8 mouse cellular contexts compared by ENCODE assay signal in genomic region chr1:165642780-165643311, GRCm38 (mm10). TPM values are rescaled to one million over a fixed set of nuclear protein-coding genes. Genes with fewer than 3 reads are reported as not detected.
A peak's percentile ranks its signal among the peaks of the same experiment; 100 is the strongest.
DNase-seq lines count a peak whose midpoint lies in the region; ATAC-seq and TF ChIP-seq lines count a peak whose summit lies in the region.

No protein-coding gene starts in this region.

- H3K27ac ChIP-seq in embryonic facial prominence, embryonic 10.5 days (replicated peaks): peak overlapping the region; percentile 99
- peak overlapping the region; percentile 92 for H3K27ac ChIP-seq in heart, embryonic 11.5 days (ENCODE audit: low read depth, low read length)
- H3K27ac ChIP-seq in kidney, embryonic 16.5 days (ENCODE audit: low read length): peak overlapping the region; percentile 97
- peak overlapping the region; percentile 78 for H3K27ac ChIP-seq in liver, embryonic 16.5 days (ENCODE audit: low read length)
- H3K27ac ChIP-seq in olfactory bulb, adult 2 months (ENCODE audit: insufficient read depth, low read depth, low read length): peak overlapping the region; percentile 82

- H3K4me2 ChIP-seq in heart, embryonic 11.5 days: peak overlapping the region; percentile 82
- peak overlapping the region; percentile 76 for H3K4me2 ChIP-seq in kidney, embryonic 16.5 days (replicated peaks; ENCODE audit: low read depth, low read length)
- H3K4me2 ChIP-seq in liver, embryonic 16.5 days (ENCODE audit: low read depth, low read length): peak overlapping the region; percentile 91

- no peaks in the 10 kb centered on the region for H3K36me3 ChIP-seq in embryonic facial prominence, embryonic 10.5 days (replicated peaks)
- no peaks in the 10 kb centered on the region for H3K36me3 ChIP-seq in heart, embryonic 11.5 days (ENCODE audit: control insufficient read depth, insufficient read depth, low read length)
- H3K36me3 ChIP-seq in kidney, embryonic 16.5 days (ENCODE audit: insufficient read depth, low read length): no peaks in the 10 kb centered on the region
- H3K36me3 ChIP-seq in liver, embryonic 16.5 days (ENCODE audit: control insufficient read depth, insufficient read depth): no peaks in the 10 kb centered on the region

- TF ChIP-seq CTCF in olfactory bulb, adult 2 months (IDR thresholded peaks at IDR 0.05; ENCODE audit: insufficient read depth, low read depth, low read length): no peak

- H3K9me3 ChIP-seq in embryonic facial prominence, embryonic 10.5 days: no peaks in the 10 kb centered on the region
- no peaks in the 10 kb centered on the region for H3K9me3 ChIP-seq in heart, embryonic 11.5 days (replicated peaks; ENCODE audit: control insufficient read depth, low read length)
- H3K9me3 ChIP-seq in kidney, embryonic 16.5 days (ENCODE audit: low read length): no peaks in the 10 kb centered on the region
- no peaks in the 10 kb centered on the region for H3K9me3 ChIP-seq in liver, embryonic 16.5 days (replicated peaks; ENCODE audit: control insufficient read depth, low read length)

- H3K4me3 ChIP-seq in embryonic facial prominence, embryonic 10.5 days: peak overlapping the region; percentile 86
- H3K4me3 ChIP-seq in heart, embryonic 11.5 days (ENCODE audit: low read depth, low read length): peak overlapping the region; percentile 82
- peak overlapping the region; percentile 92 for H3K4me3 ChIP-seq in kidney, embryonic 16.5 days (ENCODE audit: low read length)
- peak overlapping the region; percentile 92 for H3K4me3 ChIP-seq in liver, embryonic 16.5 days (ENCODE audit: low read depth, low read length)
- H3K4me3 ChIP-seq in olfactory bulb, adult 2 months (ENCODE audit: insufficient read depth, low read depth, low read length): peak overlapping the region; percentile 95

- peaks cover 7% of the 10 kb centered on the region for H3K4me1 ChIP-seq in embryonic facial prominence, embryonic 10.5 days
- peaks cover 5% of the 10 kb centered on the region; the same call in 1 of the 2 replicates for H3K4me1 ChIP-seq in heart, embryonic 11.5 days (ENCODE audit: control insufficient read depth, insufficient read depth, low read length)
- H3K4me1 ChIP-seq in kidney, embryonic 16.5 days (ENCODE audit: insufficient read depth, low read length): no peaks in the 10 kb centered on the region
- peaks cover 9% of the 10 kb centered on the region for H3K4me1 ChIP-seq in liver, embryonic 16.5 days (ENCODE audit: control insufficient read depth, low read depth, low read length)
- H3K4me1 ChIP-seq in olfactory bulb, adult 2 months (ENCODE audit: control insufficient read depth, insufficient read depth, low read length): no peaks in the 10 kb centered on the region

- H3K9ac ChIP-seq in heart, embryonic 11.5 days (ENCODE audit: low read depth, low read length): peak overlapping the region; percentile 96
- peak overlapping the region; percentile 95 for H3K9ac ChIP-seq in kidney, embryonic 16.5 days (replicated peaks; ENCODE audit: low read length)
- peak overlapping the region; percentile 85 for H3K9ac ChIP-seq in liver, embryonic 16.5 days (ENCODE audit: low read depth, low read length)

- H3K27me3 ChIP-seq in embryonic facial prominence, embryonic 10.5 days (replicated peaks; ENCODE audit: low read depth, poor library complexity, severe bottlenecking): no peaks in the 10 kb centered on the region
- no peaks in the 10 kb centered on the region for H3K27me3 ChIP-seq in heart, embryonic 11.5 days (ENCODE audit: control insufficient read depth, insufficient read depth, low read length)
- H3K27me3 ChIP-seq in kidney, embryonic 16.5 days (ENCODE audit: insufficient read depth, low read length): no peaks in the 10 kb centered on the region
- no peaks in the 10 kb centered on the region for H3K27me3 ChIP-seq in liver, embryonic 16.5 days (ENCODE audit: control insufficient read depth, insufficient read depth, low read depth, low read length)

- under 1% methylated on average over 16 of the region's 16 CpGs for WGBS in embryonic facial prominence, embryonic 10.5 days
- under 1% methylated on average over 16 of the region's 16 CpGs for WGBS in heart, embryonic 11.5 days (ENCODE audit: insufficient replicate concordance)
- under 1% methylated on average over 16 of the region's 16 CpGs for WGBS in kidney, embryonic 16.5 days
- 2% methylated on average over 16 of the region's 16 CpGs for WGBS in liver, embryonic 16.5 days (ENCODE audit: insufficient replicate concordance)
- under 1% methylated on average over 16 of the region's 16 CpGs for WGBS in olfactory bulb, adult 2 months

- DNase-seq in 3134 (ENCODE audit: extremely low read depth, insufficient read length, low spot score): peak; percentile 72
- DNase-seq in adipocyte (ENCODE audit: low spot score): peak; percentile 86
- DNase-seq in embryonic facial prominence, embryonic 10.5 days (ENCODE audit: low spot score): peak; percentile 82
- no peak for DNase-seq in spleen, postnatal 36 days (ENCODE audit: low spot score in 2 of 2)

- ATAC-seq in heart, embryonic 11.5 days (replicated peaks; ENCODE audit: insufficient number of reproducible peaks, low FRiP score, low TSS enrichment): peak; percentile 64
- ATAC-seq in kidney, embryonic 16.5 days (ENCODE audit: low FRiP score, low TSS enrichment): peak; percentile 80
- ATAC-seq in liver, embryonic 16.5 days (ENCODE audit: low read depth): peak; percentile 14

- TF ChIP-seq POLR2A in olfactory bulb, adult 2 months (IDR thresholded peaks at IDR 0.05; ENCODE audit: insufficient read depth, low read depth, low read length): no peak

RNA-seq across cellular contexts. Expression of gene Mpzl1, which starts 8.5 kb away (rescaled TPM):
- polyA plus RNA-seq in embryonic facial prominence, embryonic 10.5 days (2016; fragmentation: Nextera tagmentation; extraction: Ambion mirVana): 138 and 139 TPM in 2 replicates
- 129 and 143 TPM in 2 replicates for polyA plus RNA-seq in heart, embryonic 11.5 days (2014; fragmentation: Nextera tagmentation; extraction: Ambion mirVana)
- 221 and 236 TPM in 2 replicates for polyA plus RNA-seq in kidney, embryonic 16.5 days (2015; fragmentation: Nextera tagmentation; extraction: Ambion mirVana)
- polyA plus RNA-seq in liver, embryonic 16.5 days (2015; fragmentation: Nextera tagmentation; extraction: Ambion mirVana): 21.9 and 23.9 TPM in 2 replicates
- not detected in 2 replicates for polyA plus RNA-seq in olfactory bulb, adult 2 months (2012; ENCODE audit: insufficient read depth, insufficient read length, low replicate concordance, missing spikeins)

Comparison
In these comparisons a context has a peak if more than half of its experiments do, and no peak if none do; other contexts are left out.
1. DNase-seq: peak in 3134 (single experiment), adipocyte (single experiment) and embryonic facial prominence, embryonic 10.5 days (single experiment); none in spleen, postnatal 36 days (0 of 2).
2. ATAC-seq: peak in every context shown above with its lines; median percentile 80 in kidney, embryonic 16.5 days; 64 in heart, embryonic 11.5 days; 14 in liver, embryonic 16.5 days.
3. RNA of gene Mpzl1, which starts 8.5 kb away (polyA plus RNA-seq): 221 to 236 TPM in kidney, embryonic 16.5 days, 138 to 139 TPM in embryonic facial prominence, embryonic 10.5 days, 129 to 143 TPM in heart, embryonic 11.5 days and 21.9 to 23.9 TPM in liver, embryonic 16.5 days; not detected in olfactory bulb, adult 2 months; every median in the first group is over 10 times any median in the second.
4. Peak in every context shown above with its lines, with median percentiles within 50 percentile points of each other: H3K27ac ChIP-seq, H3K4me3 ChIP-seq, H3K4me2 ChIP-seq and H3K9ac ChIP-seq.